Mouse (Mus musculus): ENCODE results near the gene Ajm1.

GRCm38 (mm10) chr2:25573068-25573467 is 8.5 kb downstream of the Ajm1 start:
- TF ChIP-seq CTCF (IDR thresholded peaks at IDR 0.05; ENCODE audit: low read depth), result no peak
- no peak for TF ChIP-seq EP300 (optimal IDR thresholded peaks at IDR 0.05)

Data from stomach, postnatal 0 days (tissue).